Mouse (Mus musculus) gastrocnemius, adult 2 months (tissue): ENCODE measurements around the gene Herpud2. TPM values are rescaled to one million over a fixed set of nuclear protein-coding genes. Genes with fewer than 3 reads are reported as not detected.
A peak's percentile ranks its signal among the peaks of the same experiment; 100 is the strongest.

Source experiments
- DNase-seq: peaks from one replicate; pipeline ENCODE4 v3.0.0; 2022
- H3K27ac ChIP-seq: fragments of 200-600 bp; 2 replicates; pipeline ENCODE4 v1.8.1; 2022; ENCODE audit warnings: mild to moderate bottlenecking
- H3K4me3 ChIP-seq: fragments of 200-600 bp; 2 replicates; pipeline ENCODE4 v1.8.1; 2022; ENCODE audit warnings: mild to moderate bottlenecking, moderate library complexity
- CTCF ChIP-seq: fragments of 200-600 bp; IDR thresholded peaks from 2 replicates; pipeline ENCODE4 v1.8.1; 2022; ENCODE audit warnings: antibody characterized with exemption, mild to moderate bottlenecking, moderate library complexity
- intact Hi-C: fragments of 180-260 bp; cut with DNase I; formaldehyde crosslinking; loops from one replicate; pipeline ENCODE4 v1.15.1; 2025
- long read RNA-seq, 2 experiments: library from polyadenylated mRNA; stranded (forward); transcript quantifications; one replicate each; pipeline ENCODE4 v2.0.0; 2021
- total RNA-seq, 2 experiments: library from RNA; stranded (reverse); gene quantifications; 2 replicates each; pipeline ENCODE4 v1.2.3; 2021

The Herpud2 gene
- 10 to 100 TPM; 41.5 to 50.0 TPM for total RNA-seq
- long read RNA-seq, experiment 1, transcript Herpud2-202 (1 exons, 3,955 nt) = minor isoform, 6 of 74 reads
- long read RNA-seq, experiment 1, transcript Herpud2-201 (8 exons, 2,781 nt) = major isoform, 51 of 74 reads
- long read RNA-seq, experiment 1, partial matches to known transcripts = 3 of 74 reads
- long read RNA-seq, experiment 1, other reads (novel, unspliced or antisense) = 14 of 74 reads
- long read RNA-seq, experiment 2, transcript Herpud2-201 (8 exons, 2,781 nt) = major isoform, 50 of 71 reads
- long read RNA-seq, experiment 2, partial matches to known transcripts = 1 of 71 reads
- long read RNA-seq, experiment 2, other reads (novel, unspliced or antisense) = 18 of 71 reads

GRCm38 (mm10) chr9:25151611-25152241, at the start of gene Herpud2:
Gene Herpud2 (minus strand): TSS chr9:25151820.
- Histone ChIP-seq H3K4me3 (peak within 1 kb of the TSS; percentile 85), H3K27ac (peak within 1 kb of the TSS; percentile 100)
- intact Hi-C loops = loop anchor here (1.0 to 10.0 kb wide), 3 partner anchors 101 to 441 kb away; partner anchors contain the start of genes Eepd1 and Sept7
- DNase-seq = peak; percentile 98
- peak; percentile 34 for TF ChIP-seq CTCF

GRCm38 (mm10) chr9:25200987-25201386, 49.4 kb upstream of the Herpud2 start:
- DNase-seq = no peak
- TF ChIP-seq CTCF = no peak
- H3K4me3 ChIP-seq = no peak overlapping the region
- H3K27ac ChIP-seq = no peak overlapping the region
- intact Hi-C loops = no loop called here

- H3K4me3 ChIP-seq = no peak overlapping the region
- no peak overlapping the region for H3K27ac ChIP-seq
- no peak for DNase-seq
- no peak for TF ChIP-seq CTCF
- intact Hi-C loops = no loop called here
These were observed 48.5 kb upstream of the Herpud2 start for GRCm38 (mm10) chr9:25200148-25200547.

GRCm38 (mm10) chr9:25196746-25197145, 45.1 kb upstream of the Herpud2 start:
- H3K27ac ChIP-seq = no peak overlapping the region
- intact Hi-C loops = no loop called here
- no peak overlapping the region for H3K4me3 ChIP-seq
- TF ChIP-seq CTCF = no peak
- no peak for DNase-seq

GRCm38 (mm10) chr9:25191612-25192011, 40.0 kb upstream of the Herpud2 start:
- H3K4me3 ChIP-seq = no peak overlapping the region
- H3K27ac ChIP-seq = no peak overlapping the region
- no peak for DNase-seq
- intact Hi-C loops = no loop called here
- TF ChIP-seq CTCF = no peak

- Histone ChIP-seq H3K27ac (no peak overlapping the region), H3K4me3 (no peak overlapping the region)
- intact Hi-C loops = no loop called here
- TF ChIP-seq CTCF = no peak
- no peak for DNase-seq
These were observed 34.9 kb upstream of the Herpud2 start for GRCm38 (mm10) chr9:25186501-25186900.

GRCm38 (mm10) chr9:25185854-25186253, 34.2 kb upstream of the Herpud2 start:
- DNase-seq = no peak
- no peak for TF ChIP-seq CTCF
- H3K27ac ChIP-seq = no peak overlapping the region
- intact Hi-C loops = no loop called here
- H3K4me3 ChIP-seq = no peak overlapping the region

GRCm38 (mm10) chr9:25184606-25185005, 33.0 kb upstream of the Herpud2 start:
- no peak for TF ChIP-seq CTCF
- Histone ChIP-seq H3K27ac (no peak overlapping the region), H3K4me3 (no peak overlapping the region)
- intact Hi-C loops = no loop called here
- DNase-seq = no peak

- intact Hi-C loops = no loop called here
- peak overlapping the region; percentile 89 for H3K27ac ChIP-seq
- TF ChIP-seq CTCF = no peak
These were observed 26.4 kb upstream of the Herpud2 start for GRCm38 (mm10) chr9:25178066-25178465.

GRCm38 (mm10) chr9:25177201-25177600, 25.6 kb upstream of the Herpud2 start:
- intact Hi-C loops = no loop called here
- no peak overlapping the region for H3K4me3 ChIP-seq
- no peak for TF ChIP-seq CTCF
- peak; percentile 42 for DNase-seq
- H3K27ac ChIP-seq = peak overlapping the region; percentile 89

More at GRCm38 (mm10) chr9:25178066-25178465, 26.4 kb upstream of the Herpud2 start:
- peak; percentile 59 for DNase-seq
- no peak overlapping the region for H3K4me3 ChIP-seq

- Histone ChIP-seq H3K27ac (peak overlapping the region; percentile 89), H3K4me3 (no peak overlapping the region)
- no peak for TF ChIP-seq CTCF
- intact Hi-C loops = loop anchor here (1.0 kb wide), 1 partner anchor 76 kb away; the partner anchor contains the start of gene Sept7
- peak; percentile 42 for DNase-seq
These were observed 24.9 kb upstream of the Herpud2 start for GRCm38 (mm10) chr9:25176562-25176961.

GRCm38 (mm10) chr9:25175978-25176377, 24.4 kb upstream of the Herpud2 start:
- intact Hi-C loops = loop anchor here (1.0 kb wide), 1 partner anchor 76 kb away; the partner anchor contains the start of gene Sept7
- peak overlapping the region; percentile 11; the same call in 1 of the 2 replicates for H3K4me3 ChIP-seq
- peak overlapping the region; percentile 89 for H3K27ac ChIP-seq
- TF ChIP-seq CTCF = no peak
- DNase-seq = peak; percentile 46

GRCm38 (mm10) chr9:25175039-25175442, 23.4 kb upstream of the Herpud2 start:
- TF ChIP-seq CTCF = peak; percentile 31; the same call in 1 of the 2 replicates
- H3K4me3 ChIP-seq = peak overlapping the region; percentile 34
- intact Hi-C loops = no loop called here
- H3K27ac ChIP-seq = peak overlapping the region; percentile 89
- peak; percentile 92 for DNase-seq
